Mouse (Mus musculus) bone marrow, adult 2 months (tissue): Measurements from ENCODE around the gene Rnf224. TPM values are rescaled to one million over a fixed set of nuclear protein-coding genes. Genes with fewer than 3 reads are reported as not detected.
A peak's percentile ranks its signal among the peaks of the same experiment; 100 is the strongest.

Source experiments
- H3K27ac ChIP-seq: fragments of 200-500 bp; 2 replicates; pipeline ENCODE4 v1.5.1; 2012; ENCODE audit warnings: low read depth, mild to moderate bottlenecking, control low read depth, inconsistent platforms, low read length; ENCODE audit not compliant: control insufficient read depth, poor library complexity, insufficient read depth
- H3K4me1 ChIP-seq: fragments of 200-500 bp; 2 replicates; pipeline ENCODE4 v1.6.1; 2011; ENCODE audit warnings: low read length; ENCODE audit not compliant: control insufficient read depth, insufficient read depth
- H3K4me3 ChIP-seq: fragments of 200-500 bp; replicated peaks from 2 replicates; pipeline ENCODE3; 2011; ENCODE audit warnings: mild to moderate bottlenecking, low read depth, low read length, control low read depth; ENCODE audit not compliant: control insufficient read depth
- CTCF ChIP-seq: fragments of 200-500 bp; IDR thresholded peaks from 2 replicates; pipeline ENCODE4 v1.5.1; 2011; ENCODE audit warnings: low read length, control low read depth; ENCODE audit not compliant: control insufficient read depth, insufficient read depth
- POLR2A ChIP-seq: fragments of 200-500 bp; IDR thresholded peaks from 2 replicates; pipeline ENCODE4 v1.6.1; 2011; ENCODE audit warnings: low read depth, mild to moderate bottlenecking, control low read depth, low read length, borderline replicate concordance; ENCODE audit not compliant: control insufficient read depth
- WGBS: fragments of 180-500 bp; shearing (Covaris S2); methylation state at CpG from one replicate; pipeline ENCODE4 v1.1.7; 2018; 5-methylcytosine and 5-hydroxymethylcytosine counted together
- polyA plus RNA-seq: library from polyadenylated mRNA; stranded (reverse); fragments of >200 nt; gene quantifications from 2 replicates; pipeline ENCODE4 v1.2.4, GENCODE M21; 2011; ENCODE audit warnings: low replicate concordance; ENCODE audit not compliant: missing spikeins, insufficient read depth, insufficient read length

Gene Rnf224
- polyA plus RNA-seq, 1 experiment, result not detected

DNA sequence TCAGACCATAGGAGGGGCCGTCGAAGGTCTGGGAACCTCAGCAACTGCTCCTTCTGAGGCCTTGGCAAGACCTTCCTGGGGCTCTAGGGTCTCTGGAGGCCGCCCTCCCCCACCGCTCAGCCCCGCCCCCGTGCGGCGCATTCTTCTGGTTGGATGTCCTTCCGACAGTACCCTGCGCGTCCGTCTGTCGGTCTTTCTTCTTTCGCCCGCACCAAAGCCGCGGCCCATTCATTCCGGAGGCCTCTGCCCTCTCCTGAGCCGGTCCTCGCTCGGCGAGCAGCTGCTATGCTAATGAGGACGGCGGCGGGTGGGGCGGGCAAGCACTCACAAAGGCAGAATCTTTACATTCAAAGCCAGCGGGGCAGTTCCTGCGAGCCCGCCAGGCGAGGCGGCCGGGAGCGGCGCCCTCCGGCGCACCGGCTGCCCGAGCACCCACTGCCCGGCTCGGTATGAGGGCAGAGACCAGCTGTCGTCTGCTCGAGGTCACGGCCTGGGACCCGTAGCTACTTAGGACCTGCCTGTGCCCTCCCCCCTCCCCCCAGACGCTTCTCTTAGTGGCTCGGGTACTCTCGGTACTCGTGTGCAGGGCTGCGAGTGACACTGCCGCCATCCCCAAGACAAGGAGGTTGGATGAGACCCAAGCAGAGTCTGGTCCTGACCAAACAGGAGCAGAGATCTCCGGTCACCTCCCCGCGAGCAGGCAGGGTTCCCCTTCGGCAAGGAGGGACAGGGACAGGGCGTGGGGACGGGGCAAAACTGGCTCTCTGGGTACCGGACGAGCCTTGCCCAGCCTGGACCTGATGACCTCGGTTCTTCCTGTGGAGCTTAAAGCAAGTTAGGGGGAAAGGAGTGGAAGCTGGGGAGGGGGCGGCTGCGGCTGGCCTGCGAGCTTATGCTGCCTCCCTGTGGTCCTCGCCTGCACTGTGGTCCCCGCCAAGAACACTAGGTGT is 50.7 kb downstream of the Rnf224 start:
- Histone ChIP-seq H3K27ac (no peak overlapping the region; the same call in 1 of the 2 replicates), H3K4me3 (peak overlapping the region; percentile 45), H3K4me1 (no peaks in the 10 kb centered on the region; the same call in 1 of the 2 replicates)
- TF ChIP-seq CTCF (no peak; the same call in 1 of the 2 replicates), POLR2A (no peak; the same call in 1 of the 2 replicates)
- WGBS, result 3% methylated on average over 64 of the region's 64 CpGs

- TF ChIP-seq POLR2A (no peak), CTCF (no peak)
- no peaks in the 10 kb centered on the region; the same call in 1 of the 2 replicates for H3K4me1 ChIP-seq
- 87% methylated on average over 7 of the region's 7 CpGs for WGBS
These were observed 52.1 kb downstream of the Rnf224 start for GRCm38 (mm10) chr2:25184496-25184895.

More at GRCm38 (mm10) chr2:25184496-25184895, 52.1 kb downstream of the Rnf224 start:
- Histone ChIP-seq H3K27ac (no peak overlapping the region), H3K4me3 (no peak overlapping the region)

Other genes starting within 250 kb of the Rnf224 start
- 11.3 and 28.2 TPM in 2 replicates for gene Nsmf, start 182.4 kb downstream of the Rnf224 start, polyA plus RNA-seq
- gene Entpd8, start 156.5 kb downstream of the Rnf224 start, polyA plus RNA-seq, result not detected in 2 replicates
- not detected in 2 replicates for gene Noxa1, start 141.6 kb downstream of the Rnf224 start, polyA plus RNA-seq
- gene Nrarp, start 56.0 kb downstream of the Rnf224 start, polyA plus RNA-seq, result 1.7 and 2.6 TPM in 2 replicates
- 3.9 and 8.9 TPM in 2 replicates for gene Tor4a, start 39.9 kb downstream of the Rnf224 start, polyA plus RNA-seq
- 26.7 and 38.0 TPM in 2 replicates for gene Nelfb, start 25.3 kb downstream of the Rnf224 start, polyA plus RNA-seq
- not detected in 2 replicates for gene Stpg3, start 22.1 kb downstream of the Rnf224 start, polyA plus RNA-seq
- gene Fam166a, start 18.0 kb downstream of the Rnf224 start, polyA plus RNA-seq, result not detected in 2 replicates
- 319 and 327 TPM in 2 replicates for gene Tubb4b, start 12.1 kb downstream of the Rnf224 start, polyA plus RNA-seq
- gene Slc34a3, start 2.4 kb downstream of the Rnf224 start, polyA plus RNA-seq, result not detected in 2 replicates
- gene Rnf208, start 5.5 kb upstream of the Rnf224 start, polyA plus RNA-seq, result 3.1 and 4.2 TPM in 2 replicates
- gene Cysrt1, start 5.7 kb upstream of the Rnf224 start, polyA plus RNA-seq, result not detected in 2 replicates
- 9.9 and 22.3 TPM in 2 replicates for gene AL732309.1, start 10.1 kb upstream of the Rnf224 start, polyA plus RNA-seq
- gene Tmem203, start 18.7 kb upstream of the Rnf224 start, polyA plus RNA-seq, result 5.0 and 15.6 TPM in 2 replicates
- gene Tprn, start 25.8 kb upstream of the Rnf224 start, polyA plus RNA-seq, result 1.4 and 17.5 TPM in 2 replicates
- 48.8 and 65.8 TPM in 2 replicates for gene Ssna1, start 35.7 kb upstream of the Rnf224 start, polyA plus RNA-seq
- 20.1 and 34.3 TPM in 2 replicates for gene Anapc2, start 35.7 kb upstream of the Rnf224 start, polyA plus RNA-seq
- not detected in 2 replicates for gene Tmem210, start 51.4 kb upstream of the Rnf224 start, polyA plus RNA-seq
- not detected in 2 replicates for gene Lrrc26, start 53.1 kb upstream of the Rnf224 start, polyA plus RNA-seq
- 5.0 TPM in 1 of 2 replicates, not detected in the other for gene Grin1, start 82.4 kb upstream of the Rnf224 start, polyA plus RNA-seq
- 25.9 and 33.0 TPM in 2 replicates for gene Man1b1, start 95.6 kb upstream of the Rnf224 start, polyA plus RNA-seq
- 22.8 and 29.5 TPM in 2 replicates for gene Dpp7, start 119.6 kb upstream of the Rnf224 start, polyA plus RNA-seq
- 20.1 and 62.6 TPM in 2 replicates for gene Uap1l1, start 128.9 kb upstream of the Rnf224 start, polyA plus RNA-seq
- 13.7 and 27.3 TPM in 2 replicates for gene Sapcd2, start 135.5 kb upstream of the Rnf224 start, polyA plus RNA-seq
- 0.54 TPM in 1 of 2 replicates, not detected in the other for gene Entpd2, start 159.1 kb upstream of the Rnf224 start, polyA plus RNA-seq
- 3.4 and 22.4 TPM in 2 replicates for gene Npdc1, start 162.6 kb upstream of the Rnf224 start, polyA plus RNA-seq
- 3.4 and 17.9 TPM in 2 replicates for gene Fut7, start 186.5 kb upstream of the Rnf224 start, polyA plus RNA-seq
- 5.0 and 15.0 TPM in 2 replicates for gene Abca2, start 191.9 kb upstream of the Rnf224 start, polyA plus RNA-seq
- gene Clic3, start 220.1 kb upstream of the Rnf224 start, polyA plus RNA-seq, result not detected in 2 replicates
- gene Paxx, start 224.3 kb upstream of the Rnf224 start, polyA plus RNA-seq, result 42.2 and 114 TPM in 2 replicates
- 9.3 TPM in 1 of 2 replicates, not detected in the other for gene Ptgds, start 233.3 kb upstream of the Rnf224 start, polyA plus RNA-seq